Mouse (Mus musculus) lung, postnatal 4 days (tissue): ENCODE data around the gene Vav2.

Experiments used
- DNase-seq, 2 experiments: peaks; one replicate each; pipeline ENCODE4 v3.0.0; 2021

The Vav2 gene

GRCm38 (mm10) chr2:27248211-27248610, 178.6 kb downstream of the Vav2 start, which contains the start of gene Sardh:
Sardh (minus strand) TSS chr2:27248337.
- no peak for DNase-seq

GRCm38 (mm10) chr2:27247487-27247863, 179.4 kb downstream of the Vav2 start:
- no peak for DNase-seq

- DNase-seq: peak; percentile 93 to 97
Observed at GRCm38 (mm10) chr2:27246712-27247486, 179.9 kb downstream of the Vav2 start.

GRCm38 (mm10) chr2:27245947-27246346, 180.9 kb downstream of the Vav2 start:
- DNase-seq: no peak

- peak; percentile 49 to 71 for DNase-seq
Observed at GRCm38 (mm10) chr2:27237342-27237741, 189.5 kb downstream of the Vav2 start.

GRCm38 (mm10) chr2:27235729-27236128, 191.1 kb downstream of the Vav2 start:
- DNase-seq: peak; percentile 66 to 78

- peak; percentile 45 to 62 for DNase-seq
Observed at GRCm38 (mm10) chr2:27232376-27232775, 194.5 kb downstream of the Vav2 start.

- peak; percentile 27 to 76 for DNase-seq
Observed at GRCm38 (mm10) chr2:27229481-27230105, 197.2 kb downstream of the Vav2 start.

GRCm38 (mm10) chr2:27228809-27229480, 197.9 kb downstream of the Vav2 start:
- no peak for DNase-seq

- no peak for DNase-seq
Observed at GRCm38 (mm10) chr2:27226572-27226971, 200.3 kb downstream of the Vav2 start.

- peak in 1 of 2 experiments; percentile 56 for DNase-seq
Observed at GRCm38 (mm10) chr2:27223012-27223421, 203.8 kb downstream of the Vav2 start.

- DNase-seq: no peak
Observed at GRCm38 (mm10) chr2:27218569-27218968, 208.3 kb downstream of the Vav2 start.

GRCm38 (mm10) chr2:27218121-27218544, 208.7 kb downstream of the Vav2 start:
- peak in 1 of 2 experiments; percentile 67 for DNase-seq

GRCm38 (mm10) chr2:27215537-27215936, 211.3 kb downstream of the Vav2 start:
- DNase-seq: no peak
